Mouse (Mus musculus): ENCODE measurements around the gene Slc5a1.

Slc5a1 gene

GRCm38 (mm10) chr5:33104025-33104481 is at the start of gene Slc5a1:
TSS of gene Slc5a1 (plus strand) at chr5:33104219.
- DNase-seq (ENCODE audit: low spot score in 2 of 2): no peak

DNA sequence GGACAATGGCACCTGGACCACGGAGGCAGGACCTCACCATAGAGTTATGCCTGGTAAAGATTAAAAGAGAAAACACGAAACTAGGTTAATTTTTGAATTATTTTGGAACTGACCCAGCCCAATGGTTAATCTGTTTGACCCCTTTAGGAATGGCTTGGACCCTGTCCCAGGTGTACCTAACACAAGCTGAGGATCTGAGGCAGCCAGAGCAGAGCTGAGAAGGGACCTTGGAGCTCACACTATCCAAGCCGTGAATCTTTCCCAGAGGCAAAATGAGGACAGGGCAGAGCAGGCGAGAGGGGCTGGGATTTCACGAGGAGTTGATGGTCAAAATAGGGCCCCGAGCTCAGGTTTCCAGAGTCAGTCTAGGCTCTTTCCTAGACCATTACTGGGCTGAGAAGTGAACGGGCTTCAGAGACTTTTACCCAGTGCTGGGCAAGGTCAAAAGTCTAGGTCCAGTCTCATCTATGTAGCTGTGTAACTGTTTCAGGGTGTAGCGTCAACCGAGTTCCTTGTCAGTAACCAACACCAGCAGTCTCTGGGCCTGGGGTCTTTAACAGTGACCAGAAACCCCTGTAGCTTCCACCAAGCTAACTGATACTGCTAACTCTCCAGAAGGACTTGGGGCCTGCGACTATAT is 47.8 kb upstream of the Slc5a1 start:
- DNase-seq (ENCODE audit: low spot score in 2 of 2): no peak

DNA sequence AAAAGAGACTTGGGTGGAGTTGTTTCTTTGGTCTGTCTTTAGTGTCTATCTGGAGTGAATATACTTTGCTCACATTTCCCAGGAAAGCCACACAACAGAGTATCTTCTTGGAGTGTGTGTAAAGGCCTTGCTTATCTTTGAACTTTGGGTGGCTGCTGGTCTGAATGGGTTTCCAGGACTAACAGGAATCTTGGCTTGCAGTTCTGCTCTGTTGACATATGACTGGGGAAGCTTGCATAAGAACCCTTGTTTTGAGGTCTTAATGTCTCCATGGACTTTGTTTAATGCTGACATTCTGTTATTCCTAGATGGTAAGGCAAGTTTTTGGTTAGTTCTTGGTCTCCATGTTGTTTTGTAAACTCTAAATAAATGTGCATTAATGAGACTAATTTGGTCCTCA is 33.9 kb upstream of the Slc5a1 start:
- no peak for DNase-seq (ENCODE audit: low spot score in 2 of 2)

DNA sequence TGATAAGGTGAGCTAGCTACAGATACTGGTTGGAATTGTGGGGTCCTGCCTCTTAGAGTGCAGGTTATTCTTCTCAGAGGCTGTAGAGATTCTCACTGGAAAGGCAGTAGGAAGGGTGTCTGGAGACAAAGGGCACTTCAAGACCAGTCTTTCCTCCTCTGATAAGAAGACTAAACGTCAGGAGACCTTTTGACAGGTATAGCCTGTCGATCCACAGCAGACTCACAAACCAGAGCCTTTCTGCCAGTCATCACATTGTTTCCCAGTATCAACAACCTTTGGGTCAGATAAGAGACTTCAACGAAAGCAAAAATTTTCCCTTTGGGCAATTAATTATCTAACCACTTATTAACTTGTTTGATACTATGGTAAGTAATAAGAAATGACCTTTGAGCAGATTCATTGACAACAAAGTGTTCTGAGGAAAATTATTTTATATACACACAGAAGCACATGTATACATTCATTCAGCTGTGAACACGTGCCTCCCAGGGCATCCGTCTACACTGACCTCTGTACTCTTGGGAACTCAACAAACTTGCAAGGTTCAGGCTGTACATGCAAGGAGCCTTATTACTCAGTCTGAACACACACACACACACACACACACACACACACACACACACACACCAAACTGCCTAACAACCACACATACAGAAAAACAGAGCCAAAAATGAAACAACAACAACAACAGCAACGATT is 27.4 kb upstream of the Slc5a1 start:
- DNase-seq (ENCODE audit: low spot score in 2 of 2): no peak

DNA sequence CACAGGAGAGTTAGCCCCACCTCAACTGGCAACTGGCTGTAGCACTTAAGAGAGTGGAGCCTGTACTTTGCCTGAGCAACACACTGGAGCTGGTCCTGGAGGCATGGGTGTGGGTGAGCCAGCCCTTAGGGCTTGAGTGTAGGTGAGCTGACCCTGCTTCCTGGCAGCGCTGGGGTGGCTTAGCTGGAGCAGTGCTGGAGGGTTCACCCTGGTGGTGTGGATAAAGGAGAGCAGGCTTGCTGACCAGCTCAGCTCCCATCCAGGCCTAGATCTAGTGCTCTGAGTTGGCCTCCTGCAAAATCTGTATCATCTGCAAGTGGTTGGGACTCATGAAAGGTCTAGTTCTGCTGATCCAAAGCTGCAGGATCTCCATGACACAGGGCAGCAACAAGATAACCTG is 21.1 kb upstream of the Slc5a1 start:
- DNase-seq (ENCODE audit: low spot score in 2 of 2): no peak

DNA sequence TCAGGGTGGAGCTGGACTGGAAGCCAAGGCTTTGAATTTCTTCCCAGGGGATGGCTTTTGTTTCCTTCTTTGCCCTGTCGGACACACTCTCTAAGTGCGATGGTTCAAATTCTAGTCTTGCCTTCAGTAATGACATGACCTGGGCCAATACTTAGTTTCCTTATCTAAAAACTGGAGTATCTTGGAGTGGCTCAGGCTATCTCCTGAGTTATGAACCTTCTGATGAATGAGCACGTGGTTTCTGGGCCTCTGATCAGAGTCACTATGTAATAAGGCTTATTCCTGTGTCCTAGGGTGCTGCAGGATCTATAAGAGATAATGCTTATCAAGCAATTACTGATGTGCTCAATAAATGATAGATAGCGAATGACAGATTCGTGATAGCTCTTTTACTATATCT is 19.4 kb upstream of the Slc5a1 start:
- DNase-seq (ENCODE audit: low spot score in 2 of 2): no peak

GRCm38 (mm10) chr5:33091342-33091741 is 12.7 kb upstream of the Slc5a1 start:
- no peak for DNase-seq (ENCODE audit: low spot score in 2 of 2)

DNA sequence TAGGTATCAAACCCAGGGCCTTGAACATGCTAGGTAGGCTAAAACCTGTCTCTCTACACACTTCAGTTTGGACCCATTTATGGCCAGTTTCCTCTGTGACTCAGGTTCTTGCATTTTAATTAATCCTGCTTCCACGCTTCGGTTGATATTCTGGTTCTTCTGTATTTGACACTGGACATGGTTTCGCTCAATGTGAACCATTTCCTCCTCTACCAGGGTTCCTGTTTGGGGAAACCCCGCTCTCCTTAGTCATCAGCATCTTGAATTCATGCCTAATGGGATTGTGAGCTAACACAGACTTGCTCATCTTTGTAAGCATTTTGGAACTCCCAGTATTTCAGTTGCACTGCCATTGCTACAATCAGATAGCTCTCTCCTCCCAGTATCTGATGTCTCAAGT is 8.7 kb upstream of the Slc5a1 start:
- DNase-seq (ENCODE audit: low spot score in 2 of 2): no peak

GRCm38 (mm10) chr5:33102369-33103055 is 1.5 kb upstream of the Slc5a1 start:
- no peak for DNase-seq (ENCODE audit: low spot score in 2 of 2)

GRCm38 (mm10) chr5:33104876-33105275 is 857 bp downstream of the Slc5a1 start:
- no peak for DNase-seq (ENCODE audit: low spot score in 2 of 2)

DNA sequence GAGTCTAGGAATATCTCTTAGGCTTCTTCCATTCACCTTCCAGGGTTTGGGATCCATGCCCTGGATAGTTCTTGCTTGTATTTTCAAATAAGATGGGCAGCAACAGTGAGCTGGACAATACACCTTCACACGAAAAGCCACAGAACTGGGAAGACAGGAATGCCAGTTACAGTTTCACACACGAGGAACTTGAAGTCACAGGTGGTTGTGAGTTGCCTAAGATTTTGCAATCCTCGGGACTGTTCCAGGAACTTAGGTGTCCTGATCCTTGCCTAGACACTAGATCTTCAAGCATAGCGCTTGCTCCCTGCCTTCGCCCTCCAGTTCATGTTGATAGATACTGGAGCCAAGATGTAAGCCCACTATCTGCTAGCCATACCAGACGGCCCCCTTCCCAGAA is 1.6 kb downstream of the Slc5a1 start:
- no peak for DNase-seq (ENCODE audit: low spot score in 2 of 2)

DNA sequence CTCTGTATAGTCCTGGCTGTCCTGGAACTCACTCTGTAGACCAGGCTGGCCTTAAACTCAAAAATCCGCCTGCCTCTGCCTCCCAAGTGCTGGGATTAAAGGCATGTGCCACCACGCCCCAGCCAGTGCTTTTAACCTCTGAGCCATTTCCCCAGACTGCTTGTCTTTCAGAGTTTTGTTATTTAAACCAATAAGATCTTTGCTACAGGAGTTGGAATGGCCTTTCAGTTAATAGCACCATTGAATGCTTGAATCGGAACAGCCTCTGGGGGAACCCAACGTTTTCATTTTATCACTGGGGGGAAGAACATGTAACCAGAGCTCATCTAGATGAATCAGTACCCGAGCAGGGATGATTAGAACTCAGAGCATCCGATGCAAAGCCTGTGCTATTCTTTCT is 3.0 kb downstream of the Slc5a1 start:
- DNase-seq (ENCODE audit: low spot score in 2 of 2): no peak

DNA sequence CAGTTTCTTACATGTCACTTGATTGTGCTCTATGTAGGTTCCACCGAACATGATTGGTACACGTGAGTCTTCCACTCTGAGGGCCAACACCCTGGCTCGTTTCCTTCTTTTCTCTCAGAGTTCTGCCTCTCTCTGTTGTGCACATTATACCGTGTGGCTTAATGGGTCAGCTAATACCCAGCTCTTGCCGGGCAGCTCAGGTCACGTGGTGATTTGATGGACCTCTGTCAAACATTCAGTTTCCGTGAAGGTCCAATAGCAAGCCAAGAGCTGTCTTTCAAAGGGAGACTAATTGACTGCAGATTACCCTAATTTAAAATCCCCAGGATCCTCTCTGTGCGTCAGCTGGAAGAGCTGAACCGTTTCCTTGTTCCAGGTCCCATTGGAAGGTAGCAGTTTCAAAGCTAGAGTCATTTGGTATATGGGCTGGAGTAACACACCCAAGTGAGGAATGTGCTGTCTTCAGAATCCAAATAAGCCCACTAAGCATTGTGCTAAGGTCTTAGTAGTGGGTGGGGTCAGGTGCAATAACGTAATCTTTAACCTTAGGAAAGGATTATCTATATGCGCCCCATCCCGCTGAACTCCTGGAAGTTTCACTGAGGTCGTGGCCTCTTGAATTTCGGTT is 3.9 kb downstream of the Slc5a1 start:
- no peak for DNase-seq (ENCODE audit: low spot score in 2 of 2)

DNA sequence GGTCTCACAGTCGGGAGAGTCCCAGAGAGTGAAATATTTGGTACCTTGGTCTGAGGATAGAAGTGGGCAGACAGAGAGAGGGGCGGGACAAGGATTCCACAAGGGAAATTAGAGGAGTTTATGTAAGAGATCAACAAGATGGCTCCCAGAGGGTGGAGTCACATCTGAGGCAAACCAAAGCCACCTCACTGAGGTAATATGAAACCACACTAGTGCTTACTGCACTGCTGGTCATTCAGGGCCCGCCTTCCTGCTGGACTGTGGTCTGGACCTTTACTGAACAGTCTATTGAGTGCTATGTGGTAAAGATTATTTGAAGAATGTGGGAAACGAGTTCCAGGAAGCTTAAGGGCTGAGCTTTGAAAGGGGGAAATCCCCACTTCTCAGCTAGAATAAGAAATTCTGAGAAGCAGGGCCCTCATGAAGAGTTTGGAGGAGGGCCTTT is 17.9 kb downstream of the Slc5a1 start:
- no peak for DNase-seq (ENCODE audit: low spot score in 2 of 2)

DNA sequence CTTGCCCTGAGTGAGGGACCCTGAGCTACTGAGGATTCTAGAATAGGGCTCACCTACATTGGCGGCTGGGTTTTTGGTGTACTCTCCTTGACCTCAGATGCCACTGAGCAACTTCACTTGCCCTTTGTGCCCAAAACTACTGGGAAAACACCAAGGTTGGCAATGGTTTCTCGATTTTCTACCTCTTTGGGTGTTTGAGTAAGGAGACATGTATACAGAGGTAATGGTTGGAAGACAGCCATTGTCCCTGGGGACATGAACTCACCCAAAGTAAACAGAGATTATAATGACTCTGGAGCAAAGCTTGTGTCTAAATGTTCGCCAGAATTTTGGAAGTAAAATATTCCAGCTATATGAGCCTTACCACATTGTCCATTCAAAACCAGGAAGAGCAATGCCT is 19.6 kb downstream of the Slc5a1 start:
- DNase-seq (ENCODE audit: low spot score in 2 of 2): no peak

- DNase-seq (ENCODE audit: low spot score in 2 of 2): no peak
Measured at GRCm38 (mm10) chr5:33125318-33125717, 21.3 kb downstream of the Slc5a1 start.

DNA sequence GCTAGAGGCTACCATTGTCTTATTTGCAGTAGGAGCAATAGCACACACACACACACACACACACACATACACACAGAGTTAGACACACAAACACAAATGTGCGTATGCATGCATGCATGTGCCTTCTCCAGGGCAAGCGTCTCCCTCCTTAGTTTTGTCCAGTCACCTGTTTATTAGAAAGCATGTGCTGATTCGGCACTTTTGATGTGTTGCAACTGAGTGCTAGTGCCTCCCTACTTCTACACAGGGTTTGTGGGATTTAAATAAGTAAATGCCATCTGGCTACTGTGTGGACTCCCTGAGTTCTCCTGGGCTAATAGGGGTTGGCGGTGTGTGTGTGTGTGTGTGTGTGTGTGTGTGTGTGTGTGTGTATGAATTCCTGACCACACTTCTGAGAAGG is 30.1 kb downstream of the Slc5a1 start:
- DNase-seq (ENCODE audit: low spot score in 2 of 2): no peak

DNA sequence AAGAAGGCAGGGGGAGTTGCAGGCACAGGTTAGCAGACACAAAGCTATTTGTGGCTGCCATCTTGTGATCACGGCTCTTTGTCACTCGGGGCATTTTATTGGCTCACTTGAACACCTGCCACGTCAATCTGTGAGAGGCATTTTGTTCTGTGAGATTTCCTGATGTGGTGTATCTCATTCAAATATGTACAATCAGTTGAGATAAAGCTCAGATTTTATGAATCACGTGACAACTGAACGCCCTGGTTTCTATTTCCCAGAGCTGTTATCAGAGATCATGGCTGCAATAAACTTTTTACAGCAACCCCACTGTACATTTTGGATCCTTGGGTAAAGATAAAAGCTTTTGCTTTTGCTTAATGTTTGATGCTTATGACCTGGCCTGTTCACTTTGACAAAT is 31.6 kb downstream of the Slc5a1 start:
- no peak for DNase-seq (ENCODE audit: low spot score in 2 of 2)

GRCm38 (mm10) chr5:33142790-33143455 is 38.9 kb downstream of the Slc5a1 start:
- DNase-seq (ENCODE audit: low spot score in 2 of 2): peak; percentile 12 to 15

DNA sequence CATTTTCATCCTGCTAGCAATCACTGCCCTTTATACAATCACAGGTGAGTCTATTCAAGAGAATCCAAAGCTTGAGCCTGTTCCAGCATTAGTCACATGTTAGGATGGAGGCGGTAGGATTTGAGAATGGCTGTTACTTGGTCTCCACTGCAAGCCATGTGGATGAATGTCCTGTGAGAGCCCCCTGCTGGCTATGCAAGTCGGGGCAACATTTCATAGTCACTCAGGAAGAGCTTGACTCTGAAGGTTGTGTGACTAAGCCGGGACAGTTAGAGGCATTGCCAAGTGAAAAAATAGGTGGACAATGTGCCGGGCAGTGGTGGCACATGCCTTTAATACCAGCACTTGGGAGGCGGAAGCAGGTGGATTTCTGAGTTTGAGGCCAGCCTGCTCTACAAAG is 40.0 kb downstream of the Slc5a1 start:
- DNase-seq (ENCODE audit: low spot score in 2 of 2): no peak

- DNase-seq (ENCODE audit: low spot score in 2 of 2): no peak
Measured at GRCm38 (mm10) chr5:33146837-33147236, 42.8 kb downstream of the Slc5a1 start.

GRCm38 (mm10) chr5:33147691-33148090 is 43.7 kb downstream of the Slc5a1 start:
- DNase-seq (ENCODE audit: low spot score in 2 of 2): no peak
